Mouse (Mus musculus) embryonic fibroblast, embryonic 13.5 days (primary cell): ENCODE measurements around the gene Vrk1. TPM values are rescaled to one million over a fixed set of nuclear protein-coding genes. Genes with fewer than 3 reads are reported as not detected.
A peak's percentile ranks its signal among the peaks of the same experiment; 100 is the strongest.

Experiments
- H3K27ac ChIP-seq: 2 replicates; pipeline ENCODE4 v1.5.1; 2012; ENCODE audit warnings: low read length, control low read depth, inconsistent platforms; ENCODE audit not compliant: insufficient read depth
- H3K4me1 ChIP-seq: 2 replicates; pipeline ENCODE4 v1.6.1; 2011; ENCODE audit warnings: low read length; ENCODE audit not compliant: control insufficient read depth, insufficient read depth
- H3K4me3 ChIP-seq: 2 replicates; pipeline ENCODE4 v1.5.1; 2011; ENCODE audit warnings: mild to moderate bottlenecking, control low read depth, low read length; ENCODE audit not compliant: insufficient read depth
- CTCF ChIP-seq: IDR thresholded peaks from 2 replicates; pipeline ENCODE4 v1.5.1; 2011; ENCODE audit warnings: mild to moderate bottlenecking, control low read depth, low read length, moderate library complexity, borderline replicate concordance; ENCODE audit not compliant: insufficient read depth
- POLR2A ChIP-seq: IDR thresholded peaks from 2 replicates; pipeline ENCODE4 v1.6.1; 2011; ENCODE audit warnings: low read depth, mild to moderate bottlenecking, control low read depth, low read length, moderate library complexity
- polyA plus RNA-seq: library from polyadenylated mRNA; stranded (reverse); fragments of >200 nt; gene quantifications from 2 replicates; pipeline ENCODE4 v1.2.4, GENCODE M21; 2011; ENCODE audit warnings: low read depth; ENCODE audit not compliant: missing spikeins, insufficient read length

Gene Vrk1
- polyA plus RNA-seq, 1 experiment, result 28.2 TPM

- Histone ChIP-seq H3K4me3 (no peak overlapping the region), H3K4me1 (no peaks in the 10 kb centered on the region), H3K27ac (no peak overlapping the region)
- TF ChIP-seq CTCF (no peak), POLR2A (no peak)
Measured at GRCm38 (mm10) chr12:105997028-105997786, 12.8 kb upstream of the Vrk1 start.

DNA sequence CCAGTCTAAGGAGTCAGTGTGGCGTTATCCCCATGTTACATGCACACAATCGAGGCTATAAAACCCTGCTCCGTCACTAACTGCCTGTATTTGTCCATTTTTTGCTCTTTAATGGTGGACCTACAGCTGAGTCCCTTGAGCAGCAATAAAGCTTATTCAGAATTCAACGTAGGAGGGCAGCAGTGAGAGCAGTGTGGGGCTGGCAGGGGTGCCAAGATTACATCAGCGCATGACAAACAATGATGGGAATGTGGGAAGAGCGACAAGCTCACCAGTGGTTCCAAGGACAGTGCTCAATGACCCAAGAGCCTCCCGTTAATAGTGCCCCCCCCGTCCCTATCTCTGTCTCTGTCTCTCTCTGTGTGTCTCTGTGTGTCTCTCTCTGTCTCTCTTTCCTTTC, 8.3 kb upstream of the Vrk1 start:
- Histone ChIP-seq H3K4me3 (no peak overlapping the region), H3K27ac (no peak overlapping the region), H3K4me1 (no peaks in the 10 kb centered on the region)
- TF ChIP-seq POLR2A, result no peak
- no peak for TF ChIP-seq CTCF

GRCm38 (mm10) chr12:106004719-106005118, 5.3 kb upstream of the Vrk1 start:
- no peaks in the 10 kb centered on the region for H3K4me1 ChIP-seq

GRCm38 (mm10) chr12:106006218-106006617, 3.8 kb upstream of the Vrk1 start:
- H3K4me1 ChIP-seq, result no peaks in the 10 kb centered on the region
- H3K4me3 ChIP-seq, result no peak overlapping the region
- no peak overlapping the region for H3K27ac ChIP-seq
- TF ChIP-seq POLR2A, result no peak
- no peak for TF ChIP-seq CTCF

More at GRCm38 (mm10) chr12:106004719-106005118, 5.3 kb upstream of the Vrk1 start:
- TF ChIP-seq POLR2A, result no peak
- TF ChIP-seq CTCF, result no peak
- Histone ChIP-seq H3K27ac (no peak overlapping the region), H3K4me3 (no peak overlapping the region)

GRCm38 (mm10) chr12:106008348-106009050, 1.5 kb upstream of the Vrk1 start:
- no peaks in the 10 kb centered on the region for H3K4me1 ChIP-seq
- H3K27ac ChIP-seq, result no peak overlapping the region
- TF ChIP-seq POLR2A, result no peak
- TF ChIP-seq CTCF, result no peak

GRCm38 (mm10) chr12:106009122-106009870, 732 bp upstream of the Vrk1 start:
- Histone ChIP-seq H3K4me1 (no peaks in the 10 kb centered on the region), H3K27ac (no peak overlapping the region), H3K4me3 (peak overlapping the region; percentile 15; the same call in 1 of the 2 replicates)
- TF ChIP-seq CTCF (no peak), POLR2A (no peak)

More at GRCm38 (mm10) chr12:106008348-106009050, 1.5 kb upstream of the Vrk1 start:
- H3K4me3 ChIP-seq, result no peak overlapping the region

GRCm38 (mm10) chr12:106012161-106012560, 2.1 kb downstream of the Vrk1 start:
- TF ChIP-seq POLR2A (no peak), CTCF (no peak)
- H3K27ac ChIP-seq, result no peak overlapping the region
- H3K4me1 ChIP-seq, result no peaks in the 10 kb centered on the region
- no peak overlapping the region for H3K4me3 ChIP-seq

DNA sequence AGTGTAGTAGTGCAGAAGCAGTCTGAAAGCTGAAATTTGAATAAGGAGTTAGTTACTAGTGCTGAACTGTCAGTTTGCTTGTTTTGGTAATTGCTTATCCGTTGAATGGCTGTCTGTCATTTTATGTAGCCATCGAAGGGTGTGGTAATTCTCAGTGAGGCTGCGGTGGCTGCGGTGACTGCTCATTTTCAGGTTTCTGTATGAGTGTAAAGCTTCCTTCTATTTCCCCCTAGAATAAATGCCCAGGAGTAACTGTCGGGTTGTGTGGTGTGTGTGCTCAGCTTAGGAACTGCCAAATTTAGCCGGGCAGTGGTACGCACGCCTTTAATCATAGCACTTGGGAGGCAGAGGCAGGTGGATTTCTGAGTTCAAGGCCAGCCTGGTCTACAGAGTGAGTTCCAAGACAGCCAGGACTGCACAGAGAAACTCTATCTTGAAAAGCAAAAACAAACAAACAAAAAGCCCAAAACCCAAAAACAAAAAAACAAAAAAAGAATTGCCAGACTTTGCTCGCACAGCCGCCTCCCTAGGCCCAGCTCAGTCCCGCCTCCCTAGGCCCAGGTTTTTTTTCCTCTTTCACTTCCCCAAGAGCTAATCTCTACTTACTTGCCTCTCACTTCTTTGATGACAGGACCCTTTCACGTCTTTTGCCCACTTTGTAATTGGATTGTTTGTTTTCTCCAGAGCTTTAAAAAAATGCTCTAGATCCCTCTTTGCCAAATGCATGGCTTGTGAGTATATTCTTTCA, 6.4 kb downstream of the Vrk1 start:
- no peaks in the 10 kb centered on the region for H3K4me1 ChIP-seq
- no peak overlapping the region for H3K4me3 ChIP-seq
- TF ChIP-seq CTCF (no peak), POLR2A (no peak)
- no peak overlapping the region for H3K27ac ChIP-seq

GRCm38 (mm10) chr12:106020063-106020462, 10.0 kb downstream of the Vrk1 start:
- no peak for TF ChIP-seq CTCF
- TF ChIP-seq POLR2A, result no peak

DNA sequence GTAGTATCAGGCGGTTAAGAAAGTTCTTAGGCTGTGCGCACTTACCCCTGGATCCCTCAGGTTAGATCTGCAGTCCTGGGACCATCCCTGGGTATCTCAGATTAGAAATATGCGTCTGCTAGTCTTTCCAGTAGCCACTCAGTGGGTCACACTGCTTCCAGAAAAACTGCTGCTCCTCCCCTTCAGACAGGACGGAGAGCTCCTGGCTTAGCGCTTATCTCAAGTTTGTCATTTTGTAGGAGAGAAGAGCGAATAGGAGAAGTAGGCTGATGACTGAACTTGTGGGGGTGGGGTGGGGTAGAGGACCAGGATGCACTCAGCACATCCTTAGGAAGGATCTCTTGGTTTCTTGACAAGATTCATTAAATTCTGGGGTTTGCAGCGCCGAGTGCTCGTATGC, 13.6 kb downstream of the Vrk1 start:
- H3K27ac ChIP-seq, result no peak overlapping the region

More at GRCm38 (mm10) chr12:106020063-106020462, 10.0 kb downstream of the Vrk1 start:
- Histone ChIP-seq H3K4me3 (no peak overlapping the region), H3K4me1 (no peaks in the 10 kb centered on the region), H3K27ac (no peak overlapping the region)

More for the DNA sequence above, 13.6 kb downstream of the Vrk1 start:
- TF ChIP-seq CTCF (no peak), POLR2A (no peak)
- H3K4me1 ChIP-seq, result no peaks in the 10 kb centered on the region
- no peak overlapping the region for H3K4me3 ChIP-seq
